Mouse (Mus musculus) B cell, adult 2 months (primary cell): ENCODE results near the gene Synj2.

ENCODE experiments used
- DNase-seq, 2 experiments: peaks; one replicate each; pipeline ENCODE4 v3.0.0; 2022

Synj2 gene

GRCm38 (mm10) chr17:6062793-6063192, 121.7 kb downstream of the Synj2 start:
- DNase-seq: no peak

DNA sequence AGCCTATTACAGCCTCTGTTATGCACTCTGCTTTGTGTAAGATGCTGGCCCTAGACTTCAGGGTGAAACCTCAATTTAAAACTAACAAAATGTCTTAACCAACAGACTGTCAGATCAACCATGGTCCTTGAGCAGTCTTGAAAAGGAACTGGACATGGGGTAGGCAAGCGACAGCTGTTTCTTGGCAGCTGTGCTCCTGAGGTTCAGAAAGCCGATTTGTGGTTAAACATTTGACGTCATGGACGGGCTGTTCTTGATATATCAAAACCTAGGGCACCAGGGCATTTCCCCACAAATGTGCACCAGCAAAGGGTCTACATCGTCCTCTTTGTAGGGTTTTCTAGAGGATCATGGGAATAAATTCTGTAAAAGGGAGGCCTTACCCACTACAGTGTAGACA, 122.5 kb downstream of the Synj2 start:
- DNase-seq: no peak

- no peak for DNase-seq
These were observed 124.9 kb downstream of the Synj2 start for GRCm38 (mm10) chr17:6066021-6066420.

DNA sequence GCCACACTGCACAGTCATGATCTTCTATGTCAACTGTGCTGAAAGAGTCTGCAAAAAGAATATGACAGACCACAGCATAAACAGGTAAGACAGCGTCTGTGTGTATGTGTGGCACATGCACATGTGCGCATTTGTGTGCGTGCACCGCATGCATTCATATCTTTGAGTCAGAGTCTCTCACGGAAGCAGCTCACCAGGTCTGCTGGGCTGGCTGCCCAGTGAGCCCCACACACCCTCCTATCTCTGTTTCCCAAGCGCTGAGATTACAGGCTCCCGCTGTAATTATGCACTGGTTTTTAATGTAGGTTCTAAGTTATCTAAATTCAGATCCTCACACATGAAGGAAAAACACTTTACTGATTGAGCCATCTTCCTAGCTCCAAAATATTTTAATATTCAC, 126.5 kb downstream of the Synj2 start:
- DNase-seq: no peak

DNA sequence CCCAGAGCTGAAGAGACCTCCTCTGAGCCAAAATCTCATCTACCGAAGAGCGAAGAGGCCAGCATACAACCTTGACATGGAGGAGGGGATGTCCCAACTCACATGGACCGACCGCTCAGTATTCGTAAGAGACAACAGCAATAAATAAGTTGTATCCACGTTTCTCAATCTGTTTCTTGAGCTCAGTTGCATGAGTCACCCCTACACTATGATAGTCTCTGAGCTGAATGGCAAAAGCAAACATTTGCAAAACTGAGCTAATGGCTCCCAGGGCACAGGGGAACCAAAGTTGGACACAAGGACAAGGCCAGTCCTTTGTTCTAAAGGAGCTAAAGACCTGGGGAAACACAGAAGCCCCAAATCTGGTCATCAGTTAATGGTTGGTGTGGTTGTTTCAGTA, 128.8 kb downstream of the Synj2 start:
- no peak for DNase-seq

DNA sequence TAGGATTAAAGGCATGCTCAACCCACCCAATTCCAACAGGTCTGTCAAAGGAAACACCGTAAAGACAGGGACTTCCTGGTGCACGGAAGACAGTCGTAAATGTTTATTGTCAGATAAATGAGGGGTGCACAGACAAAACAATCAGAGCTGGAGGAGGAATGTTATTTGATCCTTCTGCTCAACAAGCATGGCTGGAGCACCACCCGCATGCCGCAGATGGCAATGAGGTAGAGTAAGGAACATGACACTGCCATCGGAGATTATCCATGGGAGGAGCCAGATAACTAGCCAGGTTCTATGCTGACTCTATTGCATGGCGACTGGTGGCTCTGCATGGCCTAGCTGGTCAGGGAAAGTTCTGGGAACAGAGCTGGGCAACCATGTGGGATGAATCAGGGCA, 132.3 kb downstream of the Synj2 start:
- no peak for DNase-seq

- DNase-seq: peak; percentile 99
These were observed 138.4 kb downstream of the Synj2 start, which contains the start of the genes Serac1 and Gtf2h5 for GRCm38 (mm10) chr17:6079287-6080122. TSS of gene Serac1 (minus strand) at chr17:6079741. TSS of gene Gtf2h5 (plus strand) at chr17:6079786.

DNA sequence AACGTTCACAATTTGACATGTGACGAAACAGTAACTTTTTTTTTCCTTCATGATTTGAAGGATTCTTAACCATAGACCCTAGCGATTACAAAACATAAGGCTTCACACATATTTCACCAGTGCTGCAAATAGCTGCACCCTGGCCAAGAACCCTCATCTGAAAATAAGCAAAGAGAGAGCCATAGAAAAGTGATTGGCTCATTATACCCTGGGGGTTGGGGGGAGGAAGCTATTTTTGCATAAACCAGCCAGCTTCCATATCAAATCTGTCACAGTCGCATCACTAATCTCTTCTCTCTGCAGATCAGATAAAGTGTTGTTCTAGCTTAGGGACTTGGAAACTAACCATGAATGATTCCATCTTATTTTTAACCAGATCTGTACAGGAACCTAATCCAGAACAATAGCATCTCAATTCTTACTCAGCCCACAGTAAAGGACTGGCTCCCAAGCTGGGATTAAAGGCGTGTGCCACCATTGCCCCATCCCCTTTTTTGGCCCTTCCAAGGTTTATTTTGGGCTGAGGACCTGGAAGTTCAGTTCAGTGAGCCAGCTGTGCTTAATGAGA, 142.3 kb downstream of the Synj2 start:
- no peak for DNase-seq

- DNase-seq: no peak
These were observed 150.5 kb downstream of the Synj2 start for GRCm38 (mm10) chr17:6091604-6092003.
